Mouse (Mus musculus): Measurements from ENCODE around the gene Noct. TPM values are rescaled to one million over a fixed set of nuclear protein-coding genes. Genes with fewer than 3 reads are reported as not detected.

The Noct gene
- polyA plus RNA-seq, 1 experiment from 2014 or later, result 7.0 TPM

Small RNA genes lying within 50 kb of the gene (microRNA-seq; reads per million reads assigned to microRNA genes)
- not detected for gene Gm24282

Other genes with a start within 250 kb of the Noct start
- gene Elf2, start 116.2 kb downstream of the Noct start, polyA plus RNA-seq (2014; fragmentation: Nextera tagmentation; extraction: Ambion mirVana), result 57.4 and 65.1 TPM in 2 replicates
- 4.6 and 4.8 TPM in 2 replicates for gene Mgarp, start 172.3 kb downstream of the Noct start, polyA plus RNA-seq (2014; fragmentation: Nextera tagmentation; extraction: Ambion mirVana)
- 751 and 824 TPM in 2 replicates for gene Ndufc1, start 184.5 kb downstream of the Noct start, polyA plus RNA-seq (2014; fragmentation: Nextera tagmentation; extraction: Ambion mirVana)
- 37.3 and 42.1 TPM in 2 replicates for gene Naa15, start 190.7 kb downstream of the Noct start, polyA plus RNA-seq (2014; fragmentation: Nextera tagmentation; extraction: Ambion mirVana)

Data from intestine, embryonic 14.5 days (tissue).